In genomic region chr4:144875576-144876093, GRCm38 (mm10) we compare ENCODE assay signal across 27 mouse cellular contexts. TPM values are rescaled to one million over a fixed set of nuclear protein-coding genes. Genes with fewer than 3 reads are reported as not detected.
DNase-seq lines count a peak whose midpoint lies in the region; ATAC-seq and TF ChIP-seq lines count a peak whose summit lies in the region.
"Had no signal": no experiment of that assay in that cellular context is flagged by ENCODE, and none has a peak within 500 bp of the region (broad histone marks: within the 10 kb centered on the region; RNA-seq: fewer than 3 reads in every experiment).

No protein-coding gene starts in this region.

- no peak for TF ChIP-seq POLR2A in embryonic fibroblast, embryonic 13.5 days (IDR thresholded peaks at IDR 0.05; ENCODE audit: low read depth, low read length)

- no peak overlapping the region for H3K9ac ChIP-seq in limb, embryonic 13.5 days
- H3K9ac ChIP-seq: embryonic facial prominence, embryonic 15.5 days; heart, embryonic 15.5 days; hindbrain, embryonic 13.5 days; limb, embryonic 15.5 days; liver, embryonic 13.5 days; neural tube, embryonic 12.5 days had no signal

- no peaks in the 10 kb centered on the region for H3K9me3 ChIP-seq in limb, embryonic 13.5 days
- 0 out of 2 replicates have a peak, but pooled peaks cover 2% of the 10 kb centered on the region for H3K9me3 ChIP-seq in limb, embryonic 10.5 days (replicated peaks)
- H3K9me3 ChIP-seq: embryonic facial prominence, embryonic 10.5 days; embryonic facial prominence, embryonic 15.5 days; heart, embryonic 15.5 days; hindbrain, embryonic 13.5 days; limb, embryonic 15.5 days; liver, embryonic 13.5 days; neural tube, embryonic 12.5 days had no signal

- no peaks in the 10 kb centered on the region for H3K36me3 ChIP-seq in limb, embryonic 13.5 days
- no peaks in the 10 kb centered on the region for H3K36me3 ChIP-seq in limb, embryonic 10.5 days
- H3K36me3 ChIP-seq: embryonic facial prominence, embryonic 10.5 days; embryonic facial prominence, embryonic 15.5 days; heart, embryonic 15.5 days; hindbrain, embryonic 13.5 days; limb, embryonic 15.5 days; liver, embryonic 13.5 days; neural tube, embryonic 12.5 days had no signal

- 74% methylated on average over 2 of the region's 2 CpGs for WGBS in limb, embryonic 13.5 days
- 92% methylated on average over 2 of the region's 2 CpGs for WGBS in limb, embryonic 10.5 days

- intact Hi-C loops in heart, postnatal 25 days (cut with DNase I) = no loop called here

- ATAC-seq in limb, embryonic 13.5 days (ENCODE audit: low FRiP score, low read depth) = no peak
- ATAC-seq: forebrain, embryonic 14.5 days; lung, postnatal 0 days; midbrain, embryonic 16.5 days had no signal

- H3K4me3 ChIP-seq in limb, embryonic 13.5 days = no peak overlapping the region
- no peak overlapping the region for H3K4me3 ChIP-seq in limb, embryonic 10.5 days
- H3K4me3 ChIP-seq in embryonic fibroblast, embryonic 13.5 days (ENCODE audit: insufficient read depth, low read length) = no peak overlapping the region
- H3K4me3 ChIP-seq: embryonic facial prominence, embryonic 10.5 days; embryonic facial prominence, embryonic 15.5 days; heart, embryonic 15.5 days; hindbrain, embryonic 13.5 days; limb, embryonic 15.5 days; liver, embryonic 13.5 days; neural tube, embryonic 12.5 days had no signal

- H3K4me2 ChIP-seq in limb, embryonic 13.5 days (replicated peaks) = no peak overlapping the region
- H3K4me2 ChIP-seq: embryonic facial prominence, embryonic 15.5 days; heart, embryonic 15.5 days; hindbrain, embryonic 13.5 days; limb, embryonic 15.5 days; liver, embryonic 13.5 days; midbrain, embryonic 11.5 days; neural tube, embryonic 12.5 days had no signal

- H3K4me1 ChIP-seq in limb, embryonic 13.5 days = peaks cover 19% of the 10 kb centered on the region
- H3K4me1 ChIP-seq in limb, embryonic 10.5 days = peaks cover 6% of the 10 kb centered on the region
- H3K4me1 ChIP-seq in embryonic fibroblast, embryonic 13.5 days (ENCODE audit: control insufficient read depth, insufficient read depth, low read length) = peaks cover 6% of the 10 kb centered on the region
- H3K4me1 ChIP-seq: embryonic facial prominence, embryonic 10.5 days; embryonic facial prominence, embryonic 15.5 days; heart, embryonic 15.5 days; hindbrain, embryonic 13.5 days; liver, embryonic 13.5 days; neural tube, embryonic 12.5 days had no signal

- TF ChIP-seq CTCF in embryonic fibroblast, embryonic 13.5 days (IDR thresholded peaks at IDR 0.05; ENCODE audit: borderline replicate concordance, insufficient read depth, low read length) = no peak

- peak; percentile 95 for DNase-seq in heart, adult 11 months
- DNase-seq in heart, postnatal 25 days (ENCODE audit: low spot score) = no peak
- DNase-seq in kidney, adult 9 months = peak; percentile 21
- no peak for DNase-seq in kidney, postnatal 25 days
- no peak for DNase-seq in limb, embryonic 10.5 days (ENCODE audit: low spot score)
- DNase-seq in lung, postnatal 36 days = no peak
- DNase-seq: adrenal gland, adult 2 months; cerebellum, adult 2 months; cerebellum, postnatal 14 days; gastrocnemius, postnatal 36 days; heart, postnatal 4 days; liver, embryonic 13.5 days; lung, adult 18-20 months; thymus, postnatal 4 days had no signal

- H3K27me3 ChIP-seq in limb, embryonic 13.5 days = no peaks in the 10 kb centered on the region
- no peaks in the 10 kb centered on the region for H3K27me3 ChIP-seq in limb, embryonic 10.5 days (ENCODE audit: low read depth, poor library complexity, severe bottlenecking)
- H3K27me3 ChIP-seq: embryonic facial prominence, embryonic 15.5 days; heart, embryonic 15.5 days; hindbrain, embryonic 13.5 days; limb, embryonic 15.5 days; liver, embryonic 13.5 days; neural tube, embryonic 12.5 days had no signal

- H3K27ac ChIP-seq in limb, embryonic 13.5 days = peak overlapping the region; percentile 3; the same call in 1 of the 2 replicates
- no peak overlapping the region for H3K27ac ChIP-seq in limb, embryonic 10.5 days
- peak overlapping the region; percentile 95 for H3K27ac ChIP-seq in embryonic fibroblast, embryonic 13.5 days (ENCODE audit: insufficient read depth, low read length)
- H3K27ac ChIP-seq: embryonic facial prominence, embryonic 10.5 days; embryonic facial prominence, embryonic 15.5 days; heart, embryonic 15.5 days; hindbrain, embryonic 13.5 days; limb, embryonic 15.5 days; liver, embryonic 13.5 days; macrophage; neural tube, embryonic 12.5 days had no signal

RNA-seq across cellular contexts. Expression of gene Dhrs3, which starts 17.0 kb away (rescaled TPM):
- 100 to 1,000 TPM; 112 to 126 TPM for total RNA-seq in heart, postnatal 25 days (2021)
- polyA plus RNA-seq in limb, embryonic 13.5 days (2015; fragmentation: Nextera tagmentation; extraction: Ambion mirVana) = 113 and 140 TPM in 2 replicates
- 29.5 and 49.8 TPM in 2 replicates for polyA plus RNA-seq in limb, embryonic 10.5 days (2016; fragmentation: Nextera tagmentation; extraction: Ambion mirVana)
- 21.9 and 23.8 TPM in 2 replicates for polyA plus RNA-seq in embryonic fibroblast, embryonic 13.5 days (2011; ENCODE audit: insufficient read length, low read depth, missing spikeins)

Comparison
In these comparisons a context has a peak if more than half of its experiments do, and no peak if none do; other contexts are left out.
1. DNase-seq: peak in heart, adult 11 months (single experiment) and kidney, adult 9 months (single experiment); none in heart, postnatal 25 days (single experiment), kidney, postnatal 25 days (0 of 2), limb, embryonic 10.5 days (single experiment) and lung, postnatal 36 days (single experiment).